Mouse (Mus musculus) midbrain, postnatal 0 days (tissue): Measurements from ENCODE around the gene Vmn1r160. TPM values are rescaled to one million over a fixed set of nuclear protein-coding genes. Genes with fewer than 3 reads are reported as not detected.
"Not testable (repeated sequence)": the region's sequence is repeated elsewhere in the genome, so short reads cannot be mapped to it uniquely, and the experiment has no call there.

ENCODE experiments used
- ATAC-seq: fragments of 200-750 bp; cut with Nextera tagmentation; 2 replicates; pipeline ENCODE4 v1.8.0; 2017; ENCODE audit warnings: moderate number of reproducible peaks, mild to moderate bottlenecking, moderate TSS enrichment, moderate library complexity; ENCODE audit not compliant: low FRiP score
- DNase-seq: peaks from one replicate; pipeline ENCODE4 v3.0.0-alpha.2; 2015; ENCODE audit warnings: low spot score
- H3K27ac ChIP-seq: fragments of 300-500 bp; sonication (generic); 2 replicates; pipeline ENCODE4 v1.5.1; 2014; ENCODE audit warnings: low read depth, mild to moderate bottlenecking, low read length, mixed read lengths
- H3K27me3 ChIP-seq: fragments of 300-500 bp; sonication (generic); 2 replicates; pipeline ENCODE4 v1.6.1; 2014; ENCODE audit warnings: low read length, control low read depth, mixed read lengths; ENCODE audit not compliant: insufficient read depth
- H3K36me3 ChIP-seq: fragments of 300-500 bp; sonication (generic); 2 replicates; pipeline ENCODE4 v1.6.1; 2014; ENCODE audit warnings: low read length, control low read depth, mixed read lengths; ENCODE audit not compliant: insufficient read depth
- H3K4me1 ChIP-seq: fragments of 300-500 bp; sonication (generic); 2 replicates; pipeline ENCODE4 v1.6.1; 2014; ENCODE audit warnings: mild to moderate bottlenecking, control low read depth, antibody characterized with exemption, low read length, mixed read lengths; ENCODE audit not compliant: insufficient read depth
- H3K4me2 ChIP-seq: fragments of 300-500 bp; sonication (generic); 2 replicates; pipeline ENCODE4 v1.6.1; 2014; ENCODE audit warnings: low read depth, mild to moderate bottlenecking, low read length, mixed read lengths; ENCODE audit not compliant: poor library complexity, severe bottlenecking
- H3K4me3 ChIP-seq: fragments of 300-500 bp; sonication (generic); 2 replicates; pipeline ENCODE4 v1.5.1; 2014; ENCODE audit warnings: low read depth, mild to moderate bottlenecking, low read length, moderate library complexity
- H3K9ac ChIP-seq: fragments of 300-500 bp; sonication (generic); replicated peaks from 2 replicates; pipeline ENCODE4 v1.6.1; 2014; ENCODE audit warnings: mild to moderate bottlenecking, low read length, moderate library complexity, mixed read lengths; ENCODE audit not compliant: poor library complexity, severe bottlenecking
- H3K9me3 ChIP-seq: fragments of 300-500 bp; sonication (generic); 2 replicates; pipeline ENCODE4 v1.6.1; 2016; ENCODE audit warnings: low read length, control low read depth
- WGBS: fragments of 180-500 bp; shearing (Covaris S2); extraction: QIAGEN DNeasy Blood & Tissue Kit; methylation state at CpG from one replicate; pipeline ENCODE4 v1.1.7; 2014; 5-methylcytosine and 5-hydroxymethylcytosine counted together
- polyA plus RNA-seq: library from polyadenylated mRNA; unstranded; fragments of >200 nt; fragmentation: Nextera tagmentation; extraction: Ambion mirVana; gene quantifications from 2 replicates; pipeline ENCODE4 v1.2.1, GENCODE M21; 2015
- total RNA-seq: library from RNA; depleted of rRNA; stranded (reverse); fragments of >200 nt; gene quantifications from 2 replicates; pipeline ENCODE4 v1.2.3, GENCODE M21; 2014; rRNA removed

Gene Vmn1r160
- total RNA-seq (not detected in 2 replicates), polyA plus RNA-seq (not detected in 2 replicates)

- H3K36me3 ChIP-seq, H3K9me3 ChIP-seq, DNase-seq, H3K4me1 ChIP-seq, H3K9ac ChIP-seq, H3K4me2 ChIP-seq, H3K27ac ChIP-seq, ATAC-seq, H3K27me3 ChIP-seq, H3K4me3 ChIP-seq: not testable (repeated sequence)
- WGBS = 35% methylated on average over 1 of the region's 3 CpGs
Measured at GRCm38 (mm10) chr7:22870924-22871323, at the start of gene Vmn1r160. Vmn1r160 (plus strand) TSS chr7:22871224.

GRCm38 (mm10) chr7:22843505-22843904, 27.5 kb upstream of the Vmn1r160 start, which contains the start of gene Vmn1r159:
Vmn1r159 (minus strand) TSS chr7:22843605.
- not testable (repeated sequence) for H3K4me2 ChIP-seq, DNase-seq, H3K9ac ChIP-seq, H3K27me3 ChIP-seq, H3K36me3 ChIP-seq, H3K4me3 ChIP-seq, ATAC-seq, H3K4me1 ChIP-seq, H3K27ac ChIP-seq, H3K9me3 ChIP-seq
- WGBS = 58% methylated on average over 2 of the region's 3 CpGs

Other genes with a start within 250 kb of the Vmn1r160 start
- gene Vmn1r155, start 213.2 kb upstream of the Vmn1r160 start, total RNA-seq = not detected in 2 replicates
- not detected in 2 replicates for gene Vmn1r155, start 213.2 kb upstream of the Vmn1r160 start, polyA plus RNA-seq
- gene Gm8693, start 178.9 kb upstream of the Vmn1r160 start, total RNA-seq = not detected in 2 replicates
- gene Gm8693, start 178.9 kb upstream of the Vmn1r160 start, polyA plus RNA-seq = not detected in 2 replicates
- not detected in 2 replicates for gene Gm4567, start 151.5 kb upstream of the Vmn1r160 start, total RNA-seq
- not detected in 2 replicates for gene Gm4567, start 151.5 kb upstream of the Vmn1r160 start, polyA plus RNA-seq
- gene Vmn1r157, start 109.5 kb upstream of the Vmn1r160 start, total RNA-seq = not detected in 2 replicates
- gene Vmn1r157, start 109.5 kb upstream of the Vmn1r160 start, polyA plus RNA-seq = not detected in 2 replicates
- gene Vmn1r158, start 80.4 kb upstream of the Vmn1r160 start, total RNA-seq = not detected in 2 replicates
- gene Vmn1r158, start 80.4 kb upstream of the Vmn1r160 start, polyA plus RNA-seq = not detected in 2 replicates
- gene Vmn1r159, start 27.6 kb upstream of the Vmn1r160 start, total RNA-seq = not detected in 2 replicates
- not detected in 2 replicates for gene Vmn1r159, start 27.6 kb upstream of the Vmn1r160 start, polyA plus RNA-seq
- gene Gm4214, start 113.4 kb downstream of the Vmn1r160 start, total RNA-seq = not detected in 2 replicates
- gene Gm4214, start 113.4 kb downstream of the Vmn1r160 start, polyA plus RNA-seq = not detected in 2 replicates
- not detected in 2 replicates for gene Gm4216, start 148.7 kb downstream of the Vmn1r160 start, total RNA-seq
- gene Gm4216, start 148.7 kb downstream of the Vmn1r160 start, polyA plus RNA-seq = not detected in 2 replicates
- not detected in 2 replicates for gene Vmn1r163, start 184.3 kb downstream of the Vmn1r160 start, total RNA-seq
- gene Vmn1r163, start 184.3 kb downstream of the Vmn1r160 start, polyA plus RNA-seq = not detected in 2 replicates
- not detected in 2 replicates for gene Gm8720, start 196.2 kb downstream of the Vmn1r160 start, total RNA-seq
- gene Gm8720, start 196.2 kb downstream of the Vmn1r160 start, polyA plus RNA-seq = not detected in 2 replicates